ENCODE assay signal across 17 mouse cellular contexts in genomic region chr5:148934457-148934856, GRCm38 (mm10). TPM values are rescaled to one million over a fixed set of nuclear protein-coding genes. Genes with fewer than 3 reads are reported as not detected.
DNase-seq lines count a peak whose midpoint lies in the region; ATAC-seq and TF ChIP-seq lines count a peak whose summit lies in the region.
"Had no signal": no experiment of that assay in that cellular context is flagged by ENCODE, and none has a peak within 500 bp of the region (broad histone marks: within the 10 kb centered on the region; RNA-seq: fewer than 3 reads in every experiment).

No protein-coding gene starts in this region.

- no peak overlapping the region for H3K4me2 ChIP-seq in intestine, embryonic 15.5 days (replicated peaks)
- no peak overlapping the region for H3K4me2 ChIP-seq in intestine, postnatal 0 days (replicated peaks; ENCODE audit: low read depth)
- H3K4me2 ChIP-seq in forebrain, embryonic 14.5 days (ENCODE audit: low read length): no peak overlapping the region
- peak overlapping the region; percentile 54 for H3K4me2 ChIP-seq in liver, embryonic 12.5 days
- H3K4me2 ChIP-seq: lung, embryonic 15.5 days had no signal

- no peak overlapping the region for H3K4me3 ChIP-seq in intestine, embryonic 15.5 days (replicated peaks)
- no peak overlapping the region for H3K4me3 ChIP-seq in intestine, postnatal 0 days (ENCODE audit: low read depth, low read length)
- no peak overlapping the region for H3K4me3 ChIP-seq in embryonic facial prominence, embryonic 10.5 days
- no peak overlapping the region for H3K4me3 ChIP-seq in forebrain, embryonic 14.5 days (ENCODE audit: low read depth, low read length)
- peak overlapping the region; percentile 12; the same call in 1 of the 2 replicates for H3K4me3 ChIP-seq in liver, embryonic 12.5 days
- no peak overlapping the region for H3K4me3 ChIP-seq in midbrain, embryonic 10.5 days
- H3K4me3 ChIP-seq: lung, embryonic 15.5 days had no signal

- peak; percentile 38; the same call in 1 of the 2 replicates for ATAC-seq in intestine, embryonic 15.5 days
- ATAC-seq in intestine, postnatal 0 days: no peak
- peak; percentile 44; the same call in 1 of the 2 replicates for ATAC-seq in forebrain, embryonic 14.5 days
- ATAC-seq in liver, embryonic 12.5 days: no peak
- ATAC-seq: CD4-positive, CD25-positive, alpha-beta regulatory T cell, adult 4 months; midbrain, embryonic 16.5 days had no signal

- WGBS in intestine, embryonic 15.5 days: 22% methylated on average over 6 of the region's 6 CpGs
- WGBS in intestine, postnatal 0 days: 29% methylated on average over 6 of the region's 6 CpGs
- WGBS in embryonic facial prominence, embryonic 10.5 days: 61% methylated on average over 6 of the region's 6 CpGs
- WGBS in forebrain, embryonic 14.5 days: 38% methylated on average over 6 of the region's 6 CpGs
- 35% methylated on average over 6 of the region's 6 CpGs for WGBS in liver, embryonic 12.5 days (ENCODE audit: insufficient replicate concordance)
- WGBS in midbrain, embryonic 10.5 days: 83% methylated on average over 6 of the region's 6 CpGs

- H3K36me3 ChIP-seq in intestine, embryonic 15.5 days: no peaks in the 10 kb centered on the region
- no peaks in the 10 kb centered on the region for H3K36me3 ChIP-seq in intestine, postnatal 0 days (ENCODE audit: control insufficient read depth, insufficient read depth)
- H3K36me3 ChIP-seq in embryonic facial prominence, embryonic 10.5 days (replicated peaks): no peaks in the 10 kb centered on the region
- H3K36me3 ChIP-seq in forebrain, embryonic 14.5 days (ENCODE audit: control insufficient read depth, insufficient read depth, low read length): no peaks in the 10 kb centered on the region
- peaks cover 10% of the 10 kb centered on the region for H3K36me3 ChIP-seq in liver, embryonic 12.5 days
- H3K36me3 ChIP-seq in midbrain, embryonic 10.5 days: no peaks in the 10 kb centered on the region
- H3K36me3 ChIP-seq: lung, embryonic 15.5 days had no signal

- H3K27ac ChIP-seq in intestine, embryonic 15.5 days: no peak overlapping the region
- H3K27ac ChIP-seq in intestine, postnatal 0 days (ENCODE audit: low read depth, low read length): no peak overlapping the region
- peak overlapping the region; percentile 49; the same call in 1 of the 2 replicates for H3K27ac ChIP-seq in embryonic facial prominence, embryonic 10.5 days (replicated peaks)
- no peak overlapping the region for H3K27ac ChIP-seq in forebrain, embryonic 14.5 days (ENCODE audit: low read depth, low read length)
- H3K27ac ChIP-seq in liver, embryonic 12.5 days: peak overlapping the region; percentile 94
- H3K27ac ChIP-seq in midbrain, embryonic 10.5 days (replicated peaks): no peak overlapping the region
- H3K27ac ChIP-seq: kidney, postnatal 0 days; lung, embryonic 15.5 days; stomach, postnatal 0 days had no signal

- no peak for TF ChIP-seq CTCF in intestine, postnatal 0 days (IDR thresholded peaks at IDR 0.05; ENCODE audit: low read depth)

- H3K4me1 ChIP-seq in intestine, embryonic 15.5 days (replicated peaks): peaks cover 9% of the 10 kb centered on the region; the same call in 1 of the 2 replicates
- no peaks in the 10 kb centered on the region for H3K4me1 ChIP-seq in intestine, postnatal 0 days (replicated peaks; ENCODE audit: control insufficient read depth, insufficient read depth, low read length)
- peaks cover 23% of the 10 kb centered on the region for H3K4me1 ChIP-seq in embryonic facial prominence, embryonic 10.5 days
- no peaks in the 10 kb centered on the region for H3K4me1 ChIP-seq in forebrain, embryonic 14.5 days (ENCODE audit: control insufficient read depth, insufficient read depth, low read length)
- H3K4me1 ChIP-seq in liver, embryonic 12.5 days: peaks cover 69% of the 10 kb centered on the region
- peaks cover 7% of the 10 kb centered on the region for H3K4me1 ChIP-seq in midbrain, embryonic 10.5 days

- no peak overlapping the region for H3K9ac ChIP-seq in intestine, embryonic 15.5 days
- no peak overlapping the region for H3K9ac ChIP-seq in intestine, postnatal 0 days (ENCODE audit: low read depth, low read length)
- no peak overlapping the region for H3K9ac ChIP-seq in forebrain, embryonic 14.5 days (ENCODE audit: low read length)
- peak overlapping the region; percentile 63 for H3K9ac ChIP-seq in liver, embryonic 12.5 days
- H3K9ac ChIP-seq: lung, embryonic 15.5 days had no signal

- DNase-seq in embryonic facial prominence, embryonic 10.5 days (ENCODE audit: low spot score): no peak
- DNase-seq in forebrain, embryonic 14.5 days (ENCODE audit: low spot score): no peak
- no peak for DNase-seq in adrenal gland, adult (ENCODE audit: inconsistent age in 2 of 2, low spot score in 1 of 2)
- DNase-seq in midbrain, embryonic 10.5 days (ENCODE audit: low spot score): no peak
- DNase-seq in urinary bladder, adult 18-20 months (ENCODE audit: low spot score in 2 of 2): no peak
- DNase-seq: adrenal gland, postnatal 14 days; cerebellum, adult 9-10 months; heart, postnatal 14 days; thymus, postnatal 14 days had no signal

- no peaks in the 10 kb centered on the region for H3K27me3 ChIP-seq in intestine, embryonic 15.5 days (replicated peaks)
- no peaks in the 10 kb centered on the region for H3K27me3 ChIP-seq in intestine, postnatal 0 days (replicated peaks; ENCODE audit: control insufficient read depth, insufficient read depth, low read length)
- H3K27me3 ChIP-seq in embryonic facial prominence, embryonic 10.5 days (replicated peaks; ENCODE audit: low read depth, poor library complexity, severe bottlenecking): no peaks in the 10 kb centered on the region
- no peaks in the 10 kb centered on the region for H3K27me3 ChIP-seq in forebrain, embryonic 14.5 days (replicated peaks; ENCODE audit: control insufficient read depth, insufficient read depth, low read length)
- H3K27me3 ChIP-seq in liver, embryonic 12.5 days (replicated peaks): no peaks in the 10 kb centered on the region
- H3K27me3 ChIP-seq in midbrain, embryonic 10.5 days (ENCODE audit: low read depth, poor library complexity, severe bottlenecking): no peaks in the 10 kb centered on the region
- H3K27me3 ChIP-seq: lung, embryonic 15.5 days had no signal

- no peaks in the 10 kb centered on the region for H3K9me3 ChIP-seq in intestine, embryonic 15.5 days
- 0 out of 2 replicates have a peak, but pooled peaks cover 2% of the 10 kb centered on the region for H3K9me3 ChIP-seq in intestine, postnatal 0 days (ENCODE audit: control insufficient read depth)
- no peaks in the 10 kb centered on the region for H3K9me3 ChIP-seq in embryonic facial prominence, embryonic 10.5 days
- no peaks in the 10 kb centered on the region for H3K9me3 ChIP-seq in forebrain, embryonic 14.5 days (replicated peaks; ENCODE audit: control insufficient read depth, low read length)
- H3K9me3 ChIP-seq in liver, embryonic 12.5 days (replicated peaks): peaks cover 11% of the 10 kb centered on the region
- no peaks in the 10 kb centered on the region; the same call in 1 of the 2 replicates for H3K9me3 ChIP-seq in midbrain, embryonic 10.5 days (replicated peaks)
- H3K9me3 ChIP-seq: lung, embryonic 15.5 days had no signal

RNA-seq across cellular contexts. Expression of gene Katnal1, which starts 5.3 kb away (rescaled TPM):
- polyA plus RNA-seq in intestine, embryonic 15.5 days (2015; fragmentation: Nextera tagmentation; extraction: Ambion mirVana): 8.1 and 9.5 TPM in 2 replicates
- polyA plus RNA-seq in intestine, postnatal 0 days (2015; fragmentation: Nextera tagmentation; extraction: Ambion mirVana): 2.7 and 2.9 TPM in 2 replicates
- 19.9 and 20.2 TPM in 2 replicates for polyA plus RNA-seq in embryonic facial prominence, embryonic 10.5 days (2016; fragmentation: Nextera tagmentation; extraction: Ambion mirVana)
- polyA plus RNA-seq in forebrain, embryonic 14.5 days (2014; fragmentation: Nextera tagmentation; extraction: Ambion mirVana): 30.6 and 34.0 TPM in 2 replicates
- 18.3 and 18.9 TPM in 2 replicates for polyA plus RNA-seq in liver, embryonic 12.5 days (2016; fragmentation: Nextera tagmentation; extraction: Ambion mirVana)
- 24.2 and 29.5 TPM in 2 replicates for polyA plus RNA-seq in midbrain, embryonic 10.5 days (2016; fragmentation: Nextera tagmentation; extraction: Ambion mirVana)

Comparison
In these comparisons a context has a peak if more than half of its experiments do, and no peak if none do; other contexts are left out.
1. ATAC-seq: peak in intestine, embryonic 15.5 days (single experiment) and forebrain, embryonic 14.5 days (single experiment); none in intestine, postnatal 0 days (single experiment) and liver, embryonic 12.5 days (single experiment).
2. H3K27ac ChIP-seq: peak in embryonic facial prominence, embryonic 10.5 days (single experiment) and liver, embryonic 12.5 days (single experiment); none in intestine, embryonic 15.5 days (single experiment), intestine, postnatal 0 days (single experiment), forebrain, embryonic 14.5 days (single experiment) and midbrain, embryonic 10.5 days (single experiment).